Mouse (Mus musculus) myocyte (in vitro differentiated cells): ENCODE results near the gene Cfap65.
A peak's percentile ranks its signal among the peaks of the same experiment; 100 is the strongest.

Source experiments
- CEBPB ChIP-seq: IDR thresholded peaks from 2 replicates; pipeline ENCODE4 v1.6.1; 2011; ENCODE audit warnings: mild to moderate bottlenecking, moderate library complexity; ENCODE audit not compliant: poor library complexity, insufficient read depth, severe bottlenecking
- E2F4 ChIP-seq: IDR thresholded peaks from one replicate; pipeline ENCODE4 v1.6.1; 2011; ENCODE audit warnings: mild to moderate bottlenecking, control low read depth, moderate library complexity; ENCODE audit not compliant: insufficient read depth
- MAX ChIP-seq: IDR thresholded peaks from one replicate; pipeline ENCODE4 v1.6.1; 2011; ENCODE audit warnings: low read depth, mild to moderate bottlenecking, control low read depth
- MYOD1 ChIP-seq, 3 experiments: IDR thresholded peaks; one replicate each; pipeline ENCODE4 v1.6.1; 2011; ENCODE audit warnings: control low read depth in 2 of 3, low read depth in 2 of 3, mild to moderate bottlenecking in 2 of 3, moderate library complexity in 1 of 3; ENCODE audit not compliant: insufficient read length in 2 of 3, control insufficient read depth in 1 of 3
- MYOG ChIP-seq, 3 experiments: IDR thresholded peaks; one replicate each; pipeline ENCODE4 v1.6.1; 2011; ENCODE audit warnings: control low read depth in 2 of 3, low read depth in 2 of 3, mild to moderate bottlenecking in 2 of 3; ENCODE audit not compliant: insufficient read length in 2 of 3, control insufficient read depth in 1 of 3, insufficient read depth in 1 of 3
- POLR2A ChIP-seq: IDR thresholded peaks from one replicate; pipeline ENCODE4 v1.6.1; 2011; ENCODE audit warnings: low read depth, mild to moderate bottlenecking, control low read depth, moderate library complexity; ENCODE audit not compliant: insufficient read length
- POLR2AphosphoS2 ChIP-seq: IDR thresholded peaks from one replicate; pipeline ENCODE4 v1.6.1; 2011; ENCODE audit warnings: low read depth, control low read depth; ENCODE audit not compliant: insufficient read length
- SRF ChIP-seq: IDR thresholded peaks from one replicate; pipeline ENCODE4 v1.6.1; 2011; ENCODE audit warnings: low read depth; ENCODE audit not compliant: control insufficient read depth, insufficient read length
- TCF12 ChIP-seq: IDR thresholded peaks from one replicate; pipeline ENCODE4 v1.6.1; 2011; ENCODE audit warnings: mild to moderate bottlenecking, control low read depth; ENCODE audit not compliant: poor library complexity, insufficient read depth, severe bottlenecking
- TCF3 ChIP-seq: IDR thresholded peaks from one replicate; pipeline ENCODE4 v1.6.1; 2011; ENCODE audit warnings: low read depth, control low read depth; ENCODE audit not compliant: insufficient read length
- USF1 ChIP-seq: IDR thresholded peaks from one replicate; pipeline ENCODE4 v1.6.1; 2011; ENCODE audit warnings: low read depth, mild to moderate bottlenecking, control low read depth, moderate library complexity

DNA sequence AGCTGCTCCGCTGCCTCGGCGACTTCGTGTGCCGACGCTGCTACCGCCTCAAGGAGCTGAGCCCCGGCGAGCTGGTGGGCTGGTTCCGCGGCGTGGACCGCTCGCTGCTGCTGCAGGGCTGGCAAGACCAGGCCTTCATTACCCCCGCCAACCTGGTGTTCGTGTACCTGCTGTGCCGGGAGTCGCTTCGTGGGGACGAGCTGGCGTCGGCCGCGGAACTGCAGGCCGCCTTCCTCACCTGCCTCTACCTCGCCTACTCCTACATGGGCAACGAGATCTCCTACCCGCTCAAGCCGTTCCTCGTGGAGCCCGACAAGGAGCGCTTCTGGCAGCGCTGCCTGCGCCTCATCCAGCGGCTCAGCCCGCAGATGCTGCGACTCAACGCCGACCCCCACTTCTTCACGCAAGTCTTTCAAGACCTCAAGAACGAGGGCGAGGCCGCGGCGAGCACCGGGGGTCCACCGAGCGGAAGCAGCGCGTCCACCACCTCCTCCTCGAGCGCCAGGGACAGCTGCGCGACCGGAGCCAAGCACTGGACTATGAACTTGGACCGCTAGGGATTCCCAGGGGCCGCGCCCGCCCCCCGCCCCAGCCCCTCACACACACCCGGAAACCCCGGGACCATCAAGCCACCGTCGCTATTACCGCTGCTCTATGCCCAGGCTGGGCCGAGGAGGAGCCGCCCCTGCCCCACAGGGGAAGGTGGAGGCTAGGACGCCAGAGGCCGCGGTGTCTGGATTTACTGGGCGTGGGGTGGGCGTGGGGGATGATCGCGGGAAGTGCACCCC lies 79.6 kb downstream of the Cfap65 start:
- TF ChIP-seq MAX (no peak), USF1 (no peak), POLR2A (no peak), MYOG (IDR thresholded peaks at IDR 0.05; ENCODE audit: control insufficient read depth in 1 of 3, insufficient read depth in 1 of 3, insufficient read length in 2 of 3, low read depth in 2 of 3) (no peak), TCF3 (no peak), POLR2AphosphoS2 (no peak), SRF (no peak), E2F4 (no peak), TCF12 (no peak), CEBPB (no peak), MYOD1 (IDR thresholded peaks at IDR 0.05; ENCODE audit: control insufficient read depth in 1 of 3, insufficient read length in 2 of 3, low read depth in 2 of 3) (peak in 1 of 3 experiments; percentile 1)
